Mouse (Mus musculus): Measurements from ENCODE around the gene Vipr1. TPM values are rescaled to one million over a fixed set of nuclear protein-coding genes. Genes with fewer than 3 reads are reported as not detected.

Gene Vipr1
- total RNA-seq, 2 experiments from 2014 or later, result 0.86 to 0.89 TPM

DNA sequence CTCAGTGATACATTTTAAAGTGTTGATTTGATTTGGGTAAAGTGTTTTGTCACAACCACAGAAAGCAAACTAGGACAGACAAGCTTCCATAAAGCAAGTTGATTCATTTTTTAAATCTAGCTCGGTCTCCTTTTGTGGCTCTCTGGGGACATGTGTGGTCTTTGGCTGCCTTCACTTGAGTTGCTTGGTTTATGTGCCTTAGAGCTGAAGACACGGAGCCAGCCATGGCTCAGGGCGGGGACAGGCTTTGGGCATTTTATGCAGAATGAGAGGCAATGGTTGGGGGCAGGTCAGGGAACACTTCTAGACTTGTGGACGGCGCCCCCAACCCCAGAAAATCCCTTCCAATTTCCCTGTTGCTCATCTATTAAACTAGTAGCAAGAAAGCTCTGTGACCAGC, 31.2 kb downstream of the Vipr1 start:
- no peak for DNase-seq
- intact Hi-C loops (cut with DNase I), result no loop called here

DNA sequence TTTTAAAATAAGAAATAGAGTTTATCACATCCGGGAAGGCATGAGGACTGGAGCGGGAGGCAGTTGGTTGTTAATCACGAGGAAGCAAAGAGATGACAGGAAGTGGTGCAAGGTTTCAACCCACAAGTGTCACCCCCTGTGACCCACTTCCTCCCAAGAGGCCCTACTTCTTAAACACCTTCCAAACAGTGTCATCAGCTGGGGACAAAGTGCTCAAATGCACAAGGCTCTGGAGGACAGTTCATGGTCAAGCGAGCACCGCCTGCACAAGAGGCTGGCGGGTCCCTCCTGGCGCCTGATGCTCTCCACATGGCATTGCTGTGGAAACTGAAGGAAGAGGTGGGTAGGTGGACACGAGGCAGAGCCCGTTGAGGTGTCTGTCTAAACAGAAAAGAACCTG, 32.5 kb downstream of the Vipr1 start:
- intact Hi-C loops (cut with DNase I), result loop anchor here (5.0 kb wide), 1 partner anchor 428 kb away; no protein-coding TSS in a partner anchor
- no peak for DNase-seq

DNA sequence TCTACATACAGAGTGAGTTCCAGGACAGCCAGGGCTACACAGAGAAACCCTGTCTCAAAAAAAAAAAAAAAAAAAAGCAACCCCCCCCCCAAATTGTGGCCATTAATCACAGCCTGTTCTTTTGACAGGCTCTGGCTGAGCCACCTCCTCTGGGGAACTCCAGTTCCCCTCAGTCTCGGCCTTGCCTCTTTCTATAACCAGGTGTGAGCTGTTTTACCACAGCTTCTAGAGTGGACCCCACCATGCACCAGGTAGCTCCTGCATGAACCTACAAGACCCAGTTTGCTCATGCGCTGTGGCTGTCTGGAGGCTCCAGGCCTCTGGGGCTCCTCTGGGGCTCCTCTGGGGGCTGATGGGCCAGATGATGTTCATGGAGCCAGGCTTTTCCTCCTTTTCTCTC, 33.0 kb downstream of the Vipr1 start:
- intact Hi-C loops (cut with DNase I), result loop anchor here (5.0 kb wide), 1 partner anchor 428 kb away; no protein-coding TSS in a partner anchor
- DNase-seq, result no peak

DNA sequence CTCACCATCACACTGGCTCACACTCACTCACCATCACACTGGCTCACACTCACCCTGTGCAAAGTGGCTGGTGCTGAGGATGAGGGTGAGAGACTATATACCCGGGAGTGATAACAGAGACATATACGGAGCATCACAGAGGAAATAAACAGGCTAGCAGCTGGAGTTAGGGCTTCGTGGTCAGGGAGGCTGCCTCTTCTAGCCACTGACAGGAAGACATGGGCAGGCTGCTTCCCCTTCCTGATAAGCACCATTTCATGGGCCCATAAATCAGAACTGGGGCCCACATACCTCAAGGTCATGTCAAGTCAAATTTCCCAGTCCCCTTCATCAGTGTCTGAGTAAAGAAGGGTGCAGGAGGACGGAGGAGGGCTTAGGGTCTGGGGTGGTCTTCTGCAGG, 34.6 kb downstream of the Vipr1 start:
- intact Hi-C loops (cut with DNase I), result loop anchor here (5.0 kb wide), 1 partner anchor 430 kb away; no protein-coding TSS in a partner anchor
- no peak for DNase-seq

DNA sequence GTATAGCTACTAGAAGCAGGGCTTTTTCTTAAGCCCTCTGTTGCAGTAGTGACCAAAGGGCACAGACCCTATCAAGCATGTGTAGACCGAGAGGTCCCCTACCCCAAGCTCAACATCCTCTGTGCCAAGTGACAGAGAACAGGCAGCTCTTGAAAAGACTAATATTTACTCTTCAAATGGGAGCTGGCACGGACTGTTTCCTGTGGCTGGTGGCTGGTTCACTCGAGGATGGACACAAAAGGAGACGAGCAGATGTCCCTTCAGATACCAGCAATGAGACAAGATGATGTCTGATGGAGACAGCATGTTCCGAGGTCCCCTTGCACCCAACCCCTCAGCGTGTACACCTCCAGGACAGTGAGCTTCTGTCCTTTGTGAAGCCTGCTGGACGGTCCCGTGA, 35.0 kb downstream of the Vipr1 start:
- intact Hi-C loops (cut with DNase I), result loop anchor here (5.0 kb wide), 1 partner anchor 430 kb away; no protein-coding TSS in a partner anchor
- no peak for DNase-seq

DNA sequence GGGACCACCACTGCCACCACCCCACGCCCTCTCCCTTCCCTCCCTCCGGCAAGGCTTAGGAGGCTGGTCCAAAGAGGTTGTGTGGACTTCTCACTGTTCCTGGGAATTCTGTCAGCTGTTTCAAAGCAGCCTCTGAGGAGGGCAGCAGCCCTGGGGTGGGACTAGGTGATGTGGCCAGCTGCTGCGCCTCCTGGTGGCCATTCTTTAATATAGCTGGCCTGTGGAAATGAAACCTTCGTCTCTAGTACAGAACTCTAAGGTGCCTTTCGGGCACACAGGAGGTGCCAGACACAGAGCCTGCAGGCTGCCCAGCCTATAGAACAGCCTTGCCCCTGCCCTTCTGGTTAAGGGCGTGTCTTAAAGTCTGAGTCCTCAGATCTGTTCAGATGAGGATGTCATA, 37.0 kb downstream of the Vipr1 start:
- intact Hi-C loops (cut with DNase I), result loop anchor here (1.0 to 5.0 kb wide), 4 partner anchors 10 to 432 kb away; partner anchors contain the start of genes Lyzl4 and Vipr1
- peak; percentile 71 to 80 for DNase-seq

DNA sequence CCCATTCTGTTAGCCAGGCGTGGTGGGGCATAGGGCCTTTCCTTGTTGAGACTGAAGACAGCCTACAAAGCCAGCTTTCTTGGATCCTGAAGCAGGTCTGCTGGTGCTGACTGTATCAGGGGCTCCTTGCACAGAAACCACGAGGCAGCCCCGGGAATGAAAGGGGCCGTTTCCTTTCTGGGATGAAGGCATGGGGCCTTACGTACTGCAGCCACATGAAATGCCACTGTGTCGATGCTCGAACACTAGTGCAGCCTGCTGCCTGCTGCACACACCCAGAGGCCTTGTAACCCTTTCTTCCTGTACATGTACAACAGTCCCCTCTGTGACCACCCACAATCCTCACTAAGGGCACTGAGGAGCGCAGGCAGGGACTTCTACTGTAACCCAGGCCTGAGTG, 38.7 kb downstream of the Vipr1 start:
- DNase-seq, result no peak
- intact Hi-C loops (cut with DNase I), result no loop called here

DNA sequence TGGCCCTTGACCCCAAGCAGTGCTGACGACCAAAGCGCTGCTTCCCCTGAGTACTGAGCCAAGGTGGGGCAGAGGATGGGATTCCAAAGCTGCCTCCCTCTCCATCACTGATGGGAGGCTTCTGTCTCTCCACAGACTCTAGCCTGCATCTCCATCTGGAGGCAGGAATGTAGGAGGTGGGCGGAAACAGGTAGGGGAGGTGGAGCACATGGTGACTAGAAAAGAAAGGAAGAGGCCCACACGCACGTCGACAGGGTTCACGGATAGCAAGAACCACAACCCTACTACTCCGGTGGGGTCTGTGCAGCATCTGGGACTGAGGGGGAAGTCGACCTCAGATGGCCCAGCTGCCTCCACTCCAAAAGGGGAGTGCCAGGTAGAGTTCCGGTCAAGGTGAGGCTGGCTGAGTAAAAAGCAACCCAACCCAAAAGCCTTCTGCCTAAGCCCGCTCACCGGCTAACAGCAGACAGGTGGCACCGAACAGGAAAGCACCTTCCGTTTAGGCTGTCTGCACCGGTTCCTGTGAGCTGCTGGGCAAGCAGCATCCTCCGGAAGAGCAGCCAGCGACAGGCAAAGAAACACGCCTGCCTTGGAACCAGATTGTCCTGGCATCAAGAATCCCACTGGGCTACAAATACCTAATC, 39.6 kb downstream of the Vipr1 start:
- no peak for DNase-seq
- intact Hi-C loops (cut with DNase I), result no loop called here

DNA sequence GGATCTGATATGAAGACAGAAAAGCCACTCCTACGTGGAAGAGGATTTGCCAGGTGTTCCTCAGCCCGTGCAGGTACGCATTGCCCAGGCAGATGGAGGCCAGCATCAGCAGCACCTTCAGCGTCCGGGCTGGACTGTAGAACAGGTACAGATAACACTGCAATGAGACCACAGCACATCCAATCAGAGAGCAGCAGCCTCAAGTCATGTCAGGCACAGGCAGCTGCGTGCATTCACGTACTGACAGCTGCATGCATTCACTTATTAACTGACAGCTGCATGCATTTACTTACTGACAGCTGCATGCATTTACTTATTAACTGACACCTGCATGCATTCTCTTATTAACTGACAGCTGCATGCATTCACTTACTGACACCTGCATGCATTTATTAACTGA, 42.2 kb downstream of the Vipr1 start:
- DNase-seq, result no peak
- intact Hi-C loops (cut with DNase I), result no loop called here

DNA sequence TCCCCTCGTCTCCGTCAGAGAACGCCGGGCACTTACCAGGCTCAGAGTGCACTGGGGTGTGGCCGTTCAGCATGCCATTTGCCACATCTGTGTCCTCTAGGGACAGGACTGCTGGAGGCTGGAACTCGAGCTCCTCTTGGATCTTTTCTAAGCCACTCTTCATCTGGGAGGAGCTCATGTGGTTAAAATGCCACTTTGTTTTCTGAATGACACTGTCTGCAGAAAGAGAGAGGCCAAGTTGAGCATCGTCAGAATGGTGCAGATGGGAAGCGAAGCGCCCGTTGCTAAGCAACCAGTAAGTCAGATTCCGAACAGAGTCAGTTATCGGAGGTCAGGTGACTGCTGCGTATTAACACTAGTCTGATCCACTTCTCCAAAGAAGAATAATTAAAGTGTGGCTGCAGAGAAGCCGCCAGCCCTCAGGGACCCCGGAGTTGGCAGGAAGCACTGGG, 47.7 kb downstream of the Vipr1 start:
- intact Hi-C loops (cut with DNase I), result no loop called here
- no peak for DNase-seq

DNA sequence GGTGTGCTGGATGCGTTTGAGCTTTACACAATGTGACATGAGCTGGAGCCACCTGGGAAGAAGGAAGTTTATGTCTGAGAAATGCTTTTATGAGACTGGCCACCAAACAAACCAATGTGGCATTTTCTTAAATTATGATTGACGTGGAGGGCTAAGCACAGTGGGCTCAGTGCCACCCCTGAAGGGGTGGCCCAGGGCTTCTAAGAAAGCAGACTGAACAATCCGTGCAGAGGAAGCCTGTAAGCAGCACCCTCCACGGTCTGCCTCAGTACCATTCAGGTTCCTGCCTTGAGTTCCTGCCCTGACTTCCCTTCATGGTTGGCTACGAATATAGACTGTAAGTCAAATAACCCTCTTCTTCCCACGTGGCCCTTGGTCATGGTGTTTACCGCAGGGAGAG, 48.2 kb downstream of the Vipr1 start:
- intact Hi-C loops (cut with DNase I), result no loop called here
- no peak for DNase-seq

DNA sequence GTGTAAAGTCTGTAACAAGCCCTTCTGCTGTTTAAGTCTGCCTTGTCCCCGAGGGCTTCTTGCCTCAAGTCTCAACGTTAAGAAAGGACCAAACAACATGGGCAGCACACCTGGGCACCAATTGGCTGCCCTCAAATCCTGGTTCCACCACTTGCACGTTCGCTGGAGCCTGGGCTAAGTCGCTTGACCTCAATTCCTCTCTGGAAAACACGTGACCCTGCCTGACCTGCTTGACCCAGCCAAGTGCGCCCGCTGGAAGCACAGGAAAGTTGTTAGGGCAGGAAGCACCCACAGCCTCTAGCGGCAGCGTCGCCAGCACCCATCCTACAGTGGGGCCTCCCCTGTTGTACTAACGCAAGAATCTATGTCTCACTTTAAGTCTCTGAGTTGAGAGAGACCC, 52.2 kb downstream of the Vipr1 start:
- DNase-seq, result no peak
- intact Hi-C loops (cut with DNase I), result no loop called here

DNA sequence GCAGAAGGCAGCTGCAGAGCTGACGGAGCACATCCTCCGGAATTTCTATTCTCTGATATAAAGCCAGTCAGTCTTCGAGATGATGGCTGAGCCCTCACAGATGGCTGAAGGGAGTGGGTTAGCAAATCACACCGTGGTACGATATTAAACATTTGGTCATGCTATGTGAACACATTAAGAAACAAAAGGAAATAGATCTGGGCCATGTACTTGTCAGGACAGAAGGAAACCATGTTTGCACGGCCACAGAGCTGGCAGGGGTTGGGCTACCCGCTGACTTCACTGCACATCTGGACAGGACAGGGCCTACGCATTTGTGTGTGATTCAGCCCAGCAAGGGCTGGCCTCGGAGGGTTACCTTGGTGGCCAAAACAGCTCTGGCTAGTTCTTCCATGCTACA, 54.1 kb downstream of the Vipr1 start:
- DNase-seq, result no peak
- intact Hi-C loops (cut with DNase I), result no loop called here

DNA sequence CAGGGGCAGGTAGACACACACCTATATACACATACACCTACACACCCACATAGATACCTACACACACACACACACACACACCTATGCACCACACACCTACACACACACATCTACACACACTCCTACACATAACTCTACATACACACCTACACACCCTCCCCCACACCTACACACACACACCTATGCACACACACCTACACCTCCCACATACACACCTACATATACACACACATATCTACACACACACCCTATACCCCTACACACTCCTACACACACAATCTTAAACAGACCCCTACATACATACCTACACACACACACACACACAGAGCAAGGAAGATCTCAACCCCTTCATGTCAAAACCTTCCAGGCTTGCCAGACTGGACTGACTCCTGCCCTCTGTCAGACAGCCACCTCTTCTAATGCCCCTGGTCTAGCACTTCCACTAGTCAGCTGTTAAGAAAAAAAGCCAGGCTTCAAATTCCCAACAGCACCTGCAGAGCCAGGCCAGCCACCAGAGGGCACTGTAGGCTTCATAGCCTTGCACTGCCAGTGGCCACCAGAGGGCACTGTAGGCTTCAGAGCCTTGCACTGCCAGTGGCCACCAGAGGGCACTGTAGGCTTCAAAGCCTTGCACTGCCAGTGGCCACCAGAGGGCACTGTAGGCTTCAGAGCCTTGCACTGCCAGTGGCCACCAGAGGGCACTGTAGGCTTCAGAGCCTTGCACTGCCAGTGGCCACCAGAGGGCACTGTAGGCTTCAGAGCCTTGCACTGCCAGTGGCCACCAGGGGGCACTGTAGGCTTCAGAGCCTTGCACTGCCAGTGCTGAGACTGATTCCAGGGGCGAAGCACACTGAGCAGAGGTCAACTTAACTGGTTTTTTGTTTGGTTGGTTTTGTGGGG, 54.9 kb downstream of the Vipr1 start:
- peak; percentile 59 to 86 for DNase-seq
- intact Hi-C loops (cut with DNase I), result no loop called here

DNA sequence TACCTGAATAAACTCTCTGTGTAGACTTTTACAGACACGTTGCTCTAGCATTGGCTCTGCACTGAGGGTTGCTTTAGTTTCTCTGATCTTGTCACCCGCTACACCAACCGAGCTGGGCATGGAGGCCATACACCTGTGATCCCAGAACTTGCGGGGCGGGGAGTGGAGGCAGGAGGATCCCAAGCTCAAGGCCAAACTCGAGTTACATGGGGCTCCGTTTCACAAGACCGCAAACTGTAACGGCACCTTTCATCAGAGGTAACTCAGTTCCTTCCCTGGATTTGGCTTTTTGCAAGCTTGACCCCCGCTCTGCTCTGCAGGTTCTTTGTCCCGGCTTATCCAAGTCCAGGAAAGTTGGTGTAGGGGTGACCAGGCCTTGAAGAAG, 61.7 kb downstream of the Vipr1 start:
- no peak for DNase-seq
- intact Hi-C loops (cut with DNase I), result no loop called here

DNA sequence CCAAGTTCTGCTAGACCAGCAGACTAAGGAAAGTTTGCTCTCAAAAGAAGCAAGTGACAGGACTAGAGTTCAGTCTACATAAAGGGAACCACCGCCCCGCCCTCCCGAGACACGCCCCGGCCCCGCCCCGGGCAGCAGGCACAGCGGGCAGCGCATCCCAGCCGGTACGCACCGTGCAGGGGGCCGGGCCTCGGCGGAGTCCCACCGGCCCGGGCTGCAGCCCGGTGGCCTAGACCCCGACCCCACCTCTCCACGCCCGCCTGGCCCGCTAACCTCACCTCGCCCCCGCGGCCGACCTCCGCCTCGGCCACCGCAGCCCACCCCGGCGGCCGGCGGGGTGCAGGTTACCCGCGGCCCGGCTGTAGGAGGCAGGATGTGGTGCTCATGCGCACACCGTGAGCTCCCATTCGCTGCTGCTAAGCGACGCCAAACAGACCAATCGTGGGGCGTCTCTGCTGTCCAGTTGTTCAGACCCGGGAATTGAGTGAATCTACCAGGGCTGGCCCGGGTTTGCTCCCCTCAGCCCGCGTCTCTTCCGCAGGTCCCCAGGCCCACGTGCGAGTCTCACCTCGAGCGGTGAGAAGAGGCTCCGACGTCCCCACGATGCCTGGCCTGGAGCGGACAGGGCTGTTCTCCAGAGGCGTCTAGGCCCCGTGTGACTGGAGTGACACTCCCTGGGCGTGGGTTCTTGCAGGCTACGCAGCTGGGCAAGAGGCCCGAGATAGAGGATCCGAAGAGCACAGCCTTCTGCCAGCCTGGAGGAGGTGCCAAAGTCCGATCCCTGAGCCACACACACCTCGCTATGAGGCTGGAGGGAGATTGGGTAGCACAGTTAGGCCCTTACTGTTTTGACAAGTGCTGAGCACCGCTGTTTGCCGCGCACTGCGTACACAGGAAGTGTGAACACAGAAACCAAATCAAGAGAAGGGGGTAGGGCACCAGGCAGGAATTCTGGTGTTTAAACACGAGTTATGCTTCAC, 62.4 kb downstream of the Vipr1 start, which contains the start of gene Sec22c:
Gene Sec22c, minus strand, starts transcription at position 845 of the 980 bp plus-strand sequence.
- DNase-seq, result peak; percentile 94 to 95
- intact Hi-C loops (cut with DNase I), result no loop called here

DNA sequence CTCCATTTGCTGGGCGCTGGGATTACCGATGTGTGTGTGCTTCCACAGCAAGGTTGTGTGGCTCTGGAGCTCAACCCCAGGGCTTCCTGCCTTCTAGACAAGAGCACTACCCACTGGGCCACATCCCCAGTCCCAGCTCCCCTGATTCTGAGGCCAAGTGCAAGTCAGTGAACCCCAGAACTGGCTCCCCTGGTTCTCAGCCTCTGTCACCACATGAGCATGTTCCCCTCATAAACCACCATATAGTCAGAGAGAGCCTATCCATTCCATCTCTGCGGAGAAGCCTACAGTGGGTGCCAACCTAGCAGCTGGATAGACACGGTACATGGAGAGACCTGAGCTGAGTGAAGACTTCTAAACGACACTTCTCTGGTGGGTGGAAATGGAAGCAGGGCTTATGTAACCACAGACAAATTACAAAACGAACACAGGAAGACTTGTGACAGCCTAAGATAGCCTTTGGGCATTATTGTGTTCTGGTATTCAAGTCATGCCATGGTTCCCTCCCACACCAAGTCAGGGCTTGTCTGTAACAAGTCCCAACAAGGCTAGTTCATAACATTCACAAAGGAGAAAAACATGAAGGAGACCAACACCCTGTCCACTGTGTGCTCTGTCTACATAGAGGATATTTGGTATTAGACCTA, 63.6 kb downstream of the Vipr1 start:
- no peak for DNase-seq

DNA sequence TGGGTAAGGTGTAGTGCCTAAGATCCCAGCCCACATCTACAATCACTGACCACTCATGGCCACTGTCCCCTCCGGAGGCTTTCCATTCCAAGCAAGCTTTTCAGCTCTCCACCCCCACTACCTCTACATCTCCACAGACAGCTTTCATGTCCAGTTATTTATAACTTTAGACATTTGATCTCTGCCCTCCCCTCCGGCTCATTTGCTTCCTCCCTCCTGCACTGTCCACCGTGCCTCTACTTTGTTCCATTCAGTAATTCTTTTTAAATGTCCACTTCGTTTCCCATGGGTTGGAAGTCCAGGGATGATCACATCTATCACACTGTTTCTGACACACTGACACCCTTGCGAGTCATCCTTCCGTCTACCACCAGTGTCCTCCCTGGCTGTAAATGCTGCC, 65.3 kb downstream of the Vipr1 start:
- intact Hi-C loops (cut with DNase I), result no loop called here

More for the DNA sequence above, 63.6 kb downstream of the Vipr1 start:
- intact Hi-C loops (cut with DNase I), result no loop called here

DNA sequence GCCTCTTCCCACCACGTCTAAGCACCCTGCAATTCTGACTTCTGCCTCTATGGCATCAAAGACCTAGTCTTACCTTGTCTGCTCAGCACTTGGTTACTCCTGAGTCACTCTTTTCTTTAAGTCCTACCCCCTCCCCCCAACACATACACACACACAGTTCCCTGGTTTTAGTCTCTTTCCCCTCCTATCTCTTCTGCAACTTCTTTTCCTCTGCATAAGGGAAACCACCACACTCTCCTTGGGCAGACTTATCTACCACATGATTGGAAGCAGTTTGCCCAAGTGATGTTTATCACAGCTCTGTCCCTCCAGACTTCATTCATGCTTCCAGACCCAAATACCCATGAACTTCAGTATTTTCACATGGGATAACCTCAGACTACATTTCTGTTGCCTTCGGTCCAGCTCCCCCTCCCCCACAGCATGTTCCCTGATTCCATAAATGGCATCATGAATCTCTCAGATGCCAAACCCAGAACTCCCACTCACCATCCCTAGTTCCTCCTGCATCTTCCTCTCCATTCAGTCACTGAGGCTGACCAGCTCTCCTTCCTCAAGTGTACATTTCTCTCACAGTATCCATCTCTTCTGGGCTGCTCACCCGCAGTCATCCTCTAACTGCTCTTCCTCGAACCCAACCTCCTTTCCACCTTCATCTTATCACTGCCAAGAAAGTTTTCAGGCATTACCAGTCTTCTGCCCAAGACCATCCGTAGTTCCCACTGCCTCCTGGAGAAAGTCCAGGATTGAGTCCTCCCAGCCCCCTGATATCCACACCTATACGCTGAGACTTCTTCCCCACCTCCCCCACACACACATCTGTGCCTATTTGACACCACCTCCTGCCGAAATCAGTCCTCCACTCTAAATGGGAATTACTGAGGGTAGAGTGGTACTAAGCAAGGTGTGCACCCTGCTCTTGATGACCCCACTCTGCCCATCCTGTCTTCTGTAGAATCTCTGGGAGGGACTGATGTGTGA, 66.3 kb downstream of the Vipr1 start:
- no peak for DNase-seq
- intact Hi-C loops (cut with DNase I), result no loop called here

More for the DNA sequence above, 65.3 kb downstream of the Vipr1 start:
- no peak for DNase-seq
